Mouse (Mus musculus) gastrocnemius, postnatal 25 days (tissue): ENCODE data around the gene Tespa1. TPM values are rescaled to one million over a fixed set of nuclear protein-coding genes. Genes with fewer than 3 reads are reported as not detected.
"Not testable (repeated sequence)": the region's sequence is repeated elsewhere in the genome, so short reads cannot be mapped to it uniquely, and the experiment has no call there.

Experiments used
- DNase-seq: peaks from one replicate; pipeline ENCODE4 v3.0.0; 2022
- long read RNA-seq, 2 experiments: library from polyadenylated mRNA; stranded (forward); transcript quantifications; one replicate each; pipeline ENCODE4 v2.0.0; 2021
- total RNA-seq, 2 experiments: library from RNA; stranded (reverse); gene quantifications; 1 replicate in 1 of 2; 2 replicates in 1 of 2; pipeline ENCODE4 v1.2.3; 2021

The Tespa1 gene
- under 1 TPM in 1 of 2 experiments, not detected in 1; 0.96 TPM for total RNA-seq
- long read RNA-seq, experiment 1 = 0 reads
- long read RNA-seq, experiment 2 = 0 reads

GRCm38 (mm10) chr10:130322637-130323036, at the start of gene Tespa1:
Tespa1 (plus strand) TSS chr10:130322870.
- DNase-seq = peak; percentile 17

GRCm38 (mm10) chr10:130275759-130276158, 46.9 kb upstream of the Tespa1 start:
- DNase-seq = no peak

GRCm38 (mm10) chr10:130276496-130276895, 46.2 kb upstream of the Tespa1 start:
- no peak for DNase-seq

GRCm38 (mm10) chr10:130280066-130280465, 42.6 kb upstream of the Tespa1 start, which contains the start of gene Neurod4:
Neurod4 (minus strand) TSS chr10:130280240.
- no peak for DNase-seq

- DNase-seq = no peak
These were observed 40.7 kb upstream of the Tespa1 start for GRCm38 (mm10) chr10:130281982-130282449.

GRCm38 (mm10) chr10:130287201-130287600, 35.5 kb upstream of the Tespa1 start:
- no peak for DNase-seq

- DNase-seq = no peak
These were observed 34.7 kb upstream of the Tespa1 start for GRCm38 (mm10) chr10:130288007-130288406.

- DNase-seq = no peak
These were observed 28.8 kb upstream of the Tespa1 start for GRCm38 (mm10) chr10:130293741-130294408.

- DNase-seq = not testable (repeated sequence)
These were observed 23.9 kb upstream of the Tespa1 start for GRCm38 (mm10) chr10:130298748-130299147.

GRCm38 (mm10) chr10:130304138-130304537, 18.5 kb upstream of the Tespa1 start:
- DNase-seq = not testable (repeated sequence)

- DNase-seq = no peak
These were observed 11.0 kb upstream of the Tespa1 start for GRCm38 (mm10) chr10:130311534-130312227.

- no peak for DNase-seq
These were observed 9.1 kb upstream of the Tespa1 start for GRCm38 (mm10) chr10:130313531-130313930.

GRCm38 (mm10) chr10:130314110-130314829, 8.4 kb upstream of the Tespa1 start:
- peak; percentile 21 for DNase-seq

- DNase-seq = no peak
These were observed 6.8 kb upstream of the Tespa1 start for GRCm38 (mm10) chr10:130315846-130316245.

- no peak for DNase-seq
These were observed 4.0 kb upstream of the Tespa1 start for GRCm38 (mm10) chr10:130318720-130319119.

GRCm38 (mm10) chr10:130320715-130321114, 2.0 kb upstream of the Tespa1 start:
- no peak for DNase-seq

- DNase-seq = no peak
These were observed 608 bp upstream of the Tespa1 start for GRCm38 (mm10) chr10:130322062-130322461.

GRCm38 (mm10) chr10:130324243-130324642, 1.6 kb downstream of the Tespa1 start:
- no peak for DNase-seq

GRCm38 (mm10) chr10:130330711-130331110, 8.0 kb downstream of the Tespa1 start:
- DNase-seq = no peak

- DNase-seq = no peak
These were observed 13.7 kb downstream of the Tespa1 start for GRCm38 (mm10) chr10:130336385-130336784.

GRCm38 (mm10) chr10:130337581-130337980, 14.9 kb downstream of the Tespa1 start:
- DNase-seq = no peak

GRCm38 (mm10) chr10:130340050-130340449, 17.4 kb downstream of the Tespa1 start:
- DNase-seq = not testable (repeated sequence)

- DNase-seq = no peak
These were observed 21.4 kb downstream of the Tespa1 start for GRCm38 (mm10) chr10:130344056-130344455.
